Mouse (Mus musculus) neutrophil, adult 5-6 weeks (primary cell): ENCODE measurements around the gene Hira. TPM values are rescaled to one million over a fixed set of nuclear protein-coding genes. Genes with fewer than 3 reads are reported as not detected.
"Not testable (repeated sequence)": the region's sequence is repeated elsewhere in the genome, so short reads cannot be mapped to it uniquely, and the experiment has no call there.

Experiments used
- ATAC-seq: fragments of 151-379, 151-347 bp; 2 replicates; pipeline ENCODE4 v1.8.0; 2017; ENCODE audit warnings: mild to moderate bottlenecking, moderate TSS enrichment; ENCODE audit not compliant: insufficient number of reproducible peaks, poor library complexity, low FRiP score, severe bottlenecking; ENCODE audit errors: extremely low read depth
- total RNA-seq: library from RNA; stranded (forward); fragments of 200-1000 nt; gene quantifications from 2 replicates; pipeline ENCODE4 v1.2.3, GENCODE M21; 2017

The Hira gene
- total RNA-seq, result 34.8 and 35.5 TPM in 2 replicates

DNA sequence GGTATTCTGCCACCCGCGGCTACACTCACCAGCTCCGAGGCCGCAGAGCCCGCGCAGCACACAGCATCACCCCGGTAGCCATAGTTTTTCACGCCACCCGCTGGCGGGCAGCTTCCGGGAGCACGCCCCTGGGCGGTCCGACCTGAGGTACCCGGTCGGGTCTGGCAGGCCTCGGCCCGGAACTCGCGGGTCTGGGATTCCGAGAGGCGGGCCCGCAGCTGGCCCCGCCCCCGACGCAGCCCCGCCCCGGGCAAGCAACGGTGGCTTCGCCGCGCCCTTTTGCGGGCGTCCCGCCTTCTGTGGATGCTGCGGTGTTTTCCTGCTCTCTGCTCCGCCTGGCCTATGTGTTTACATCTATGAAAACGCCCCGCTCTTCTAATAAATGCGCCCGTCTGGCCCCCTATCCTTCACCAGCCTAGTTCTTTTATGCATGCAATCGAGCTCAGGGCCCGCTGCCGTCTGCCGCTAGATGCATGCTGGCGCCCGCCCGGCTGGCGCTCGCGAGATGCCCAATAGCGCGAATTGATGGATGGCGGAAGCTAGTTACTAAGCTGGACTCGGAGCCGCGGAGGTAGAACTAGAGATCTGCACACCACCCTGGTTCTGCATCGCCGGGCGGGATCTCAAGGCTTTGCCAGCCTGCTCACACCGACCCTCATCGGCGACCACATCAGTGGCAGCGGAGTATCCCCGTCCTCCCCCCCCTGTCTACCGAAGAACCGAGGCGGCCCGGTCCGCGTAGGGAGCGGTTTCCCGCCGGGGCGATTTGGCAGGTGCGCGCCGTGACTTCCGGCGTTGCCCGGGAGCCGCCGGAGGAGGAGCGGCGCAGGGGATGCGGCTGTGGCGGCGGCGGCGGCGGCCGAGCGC lies at the start of gene Hira, which contains the start of gene Mrpl40:
Gene Hira (plus strand): TSS at position 596 of the 867 bp plus-strand sequence.
Gene Mrpl40 (minus strand): TSS at position 421 of the 867 bp plus-strand sequence.
- ATAC-seq, result peak; percentile 83

GRCm38 (mm10) chr16:18828630-18829029 lies 48.2 kb upstream of the Hira start:
- ATAC-seq, result no peak

GRCm38 (mm10) chr16:18829102-18829501 lies 47.7 kb upstream of the Hira start:
- ATAC-seq, result no peak

DNA sequence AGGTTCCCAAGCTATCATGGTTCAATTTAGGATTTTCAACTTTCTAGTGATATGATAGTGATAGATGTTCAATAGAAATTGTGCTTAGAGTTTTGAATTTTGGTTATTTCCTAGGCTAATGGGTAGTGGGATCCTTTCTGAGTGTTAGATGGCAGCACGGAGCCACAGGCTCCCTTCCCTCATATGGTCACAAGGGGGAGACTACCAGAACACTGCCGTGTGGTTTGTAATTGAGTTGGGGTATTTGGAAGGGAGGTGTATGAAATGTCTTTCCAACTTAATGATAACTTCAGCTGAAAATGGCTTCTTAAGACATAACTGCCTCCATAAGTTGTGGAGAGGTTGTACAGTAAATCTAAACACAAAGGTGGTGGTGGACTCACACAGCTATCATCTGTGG lies 43.4 kb upstream of the Hira start:
- ATAC-seq, result no peak

DNA sequence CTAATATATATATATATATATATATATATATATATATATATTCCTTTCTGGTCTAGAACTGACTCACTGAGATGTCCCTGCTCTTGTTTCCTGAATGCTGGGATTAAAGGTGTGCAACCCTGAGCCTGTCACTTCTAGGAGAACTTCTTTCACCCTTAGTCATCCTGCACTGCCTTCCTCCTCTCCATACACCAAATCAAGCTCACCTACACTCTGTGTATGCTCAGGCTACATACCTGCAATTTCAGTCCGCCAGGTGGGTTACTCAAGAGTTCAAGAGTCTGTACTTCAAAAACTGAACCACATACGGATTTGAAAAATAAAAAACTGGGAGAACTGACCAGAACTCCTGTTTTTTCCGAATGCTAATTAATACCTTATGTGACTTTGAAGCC lies 40.8 kb upstream of the Hira start:
- ATAC-seq, result no peak

DNA sequence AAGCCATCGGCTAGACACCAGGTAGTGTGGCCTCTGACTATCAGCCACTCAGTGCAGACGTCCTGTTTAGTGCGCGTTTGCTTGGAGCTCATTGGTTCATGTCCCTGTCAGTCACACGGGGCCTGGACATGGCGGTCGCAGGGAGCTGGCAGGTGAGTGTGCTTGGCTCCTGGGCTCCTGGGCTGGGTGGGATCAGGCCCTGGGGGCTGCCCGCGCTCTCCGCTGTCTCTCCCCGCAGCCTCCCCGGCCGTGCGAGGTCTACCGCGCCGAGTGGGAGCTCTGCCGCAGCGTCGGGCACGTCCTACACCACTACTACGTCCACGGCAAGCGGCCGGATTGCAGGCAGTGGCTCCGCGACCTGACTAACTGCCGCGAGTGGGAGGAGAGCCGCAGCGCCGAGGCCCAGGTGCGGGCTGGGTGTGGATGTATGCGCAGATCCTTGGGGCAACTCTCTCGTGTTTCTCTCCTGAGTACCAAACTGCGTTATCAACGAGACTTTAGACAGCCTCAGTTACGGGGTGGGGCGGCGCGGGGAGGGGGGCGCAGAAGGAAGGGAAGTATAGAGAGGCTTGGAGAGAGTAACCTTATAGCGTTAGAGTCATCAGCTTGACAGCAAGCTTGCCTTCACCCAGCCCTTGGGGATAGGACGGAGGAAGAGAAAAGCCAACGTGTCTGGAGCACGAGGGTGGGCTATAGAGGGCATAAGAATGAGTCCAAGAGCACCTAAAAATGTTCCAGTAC lies 40.2 kb upstream of the Hira start, which contains the start of the genes 2510002D24Rik and Gm28539:
Gene 2510002D24Rik (plus strand): TSS at position 111 of the 741 bp plus-strand sequence.
Gene Gm28539 (plus strand): TSS at position 117 of the 741 bp plus-strand sequence.
- ATAC-seq, result peak; percentile 98

DNA sequence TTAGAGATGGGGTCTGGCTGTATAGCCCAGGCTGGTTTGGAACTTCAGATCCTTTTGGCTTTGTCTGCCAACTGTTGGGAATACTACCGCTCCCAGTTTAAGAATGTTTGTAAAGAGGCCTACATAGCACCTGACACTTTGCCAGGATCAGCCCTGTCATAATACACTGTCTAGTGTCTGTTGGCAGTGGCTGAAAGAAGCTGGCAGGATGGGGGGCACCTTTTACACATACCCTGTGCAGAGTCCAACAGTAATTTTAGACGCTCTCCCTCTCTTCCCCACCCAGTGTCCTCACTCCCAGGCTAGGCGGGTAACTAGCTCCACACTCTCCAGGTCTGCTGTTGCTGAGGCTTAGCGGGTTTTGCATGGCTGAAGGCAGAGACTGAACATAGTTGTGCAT lies 38.5 kb upstream of the Hira start:
- no peak for ATAC-seq

- ATAC-seq, result no peak
Measured at GRCm38 (mm10) chr16:18846301-18846820, 30.5 kb upstream of the Hira start.

DNA sequence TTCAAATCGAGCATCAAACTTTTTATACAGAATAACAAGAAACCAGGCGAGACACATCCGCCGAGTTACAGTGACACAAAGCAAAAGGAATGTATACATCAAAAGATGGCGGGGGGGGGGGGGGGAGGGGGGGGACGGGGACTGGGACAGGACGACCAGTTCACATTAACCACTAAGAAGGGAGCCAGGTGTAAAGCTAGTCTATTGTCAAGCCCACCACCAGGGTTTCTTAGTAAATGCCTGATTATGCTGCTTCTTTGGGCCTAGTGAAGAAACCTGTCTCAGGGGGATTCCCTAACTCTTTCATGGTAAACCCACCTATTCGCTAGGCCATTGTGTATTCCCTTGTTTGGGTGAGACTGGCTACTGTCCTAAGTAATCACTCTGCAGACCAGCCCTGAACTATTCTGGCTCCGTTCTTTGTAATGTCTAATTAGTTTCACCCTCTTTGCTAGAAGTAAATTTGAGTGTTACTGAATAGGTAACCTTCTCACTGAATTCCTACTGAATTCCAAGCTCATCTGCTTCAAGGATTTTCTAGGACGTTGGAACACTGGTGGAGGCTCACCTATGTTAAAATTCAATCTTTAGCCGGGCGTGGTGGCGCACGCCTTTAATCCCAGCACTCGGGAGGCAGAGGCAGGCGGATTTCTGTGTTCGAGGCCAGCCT lies 27.2 kb upstream of the Hira start:
- not testable (repeated sequence) for ATAC-seq

DNA sequence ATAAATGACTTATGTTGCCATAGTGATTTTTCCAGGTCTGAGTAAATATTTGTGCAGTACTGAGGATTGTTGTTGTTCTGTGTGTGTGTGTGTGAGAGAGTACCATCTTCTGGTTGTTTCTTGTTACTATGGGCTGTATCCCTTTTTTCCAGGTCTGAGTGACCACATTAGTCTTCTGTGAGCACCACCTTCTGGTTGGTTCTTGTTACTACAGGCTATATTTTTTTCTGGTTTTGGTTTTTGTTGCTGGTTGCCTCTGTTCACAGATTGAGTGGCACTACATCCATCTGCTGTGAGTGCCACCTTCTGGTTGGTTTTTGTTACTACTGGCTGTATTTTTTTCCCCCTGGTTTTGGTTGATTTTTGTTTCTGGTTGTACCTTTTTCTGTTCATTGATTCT lies 18.3 kb upstream of the Hira start:
- peak; percentile 72; the same call in 1 of the 2 replicates for ATAC-seq

GRCm38 (mm10) chr16:18860186-18860585 lies 16.7 kb upstream of the Hira start:
- ATAC-seq, result no peak

DNA sequence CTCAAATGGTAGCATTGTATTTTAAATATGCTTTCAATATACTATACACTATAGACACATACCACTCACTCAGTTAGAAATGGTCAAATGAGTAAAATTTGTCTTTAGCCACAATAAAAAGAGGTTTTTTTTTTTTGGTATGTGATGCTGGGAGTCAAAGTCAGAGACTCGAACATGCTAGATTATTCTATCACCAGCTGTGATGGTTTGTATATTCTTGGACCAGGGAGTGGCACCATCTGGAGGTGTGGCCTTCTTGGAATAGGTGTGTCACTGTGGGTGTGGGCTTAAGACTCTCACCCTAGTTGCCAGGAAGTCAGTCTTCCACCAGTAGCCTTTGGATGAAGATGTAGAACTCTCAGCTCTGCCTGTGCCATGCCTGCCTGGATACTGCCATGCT lies 6.3 kb upstream of the Hira start:
- not testable (repeated sequence) for ATAC-seq

DNA sequence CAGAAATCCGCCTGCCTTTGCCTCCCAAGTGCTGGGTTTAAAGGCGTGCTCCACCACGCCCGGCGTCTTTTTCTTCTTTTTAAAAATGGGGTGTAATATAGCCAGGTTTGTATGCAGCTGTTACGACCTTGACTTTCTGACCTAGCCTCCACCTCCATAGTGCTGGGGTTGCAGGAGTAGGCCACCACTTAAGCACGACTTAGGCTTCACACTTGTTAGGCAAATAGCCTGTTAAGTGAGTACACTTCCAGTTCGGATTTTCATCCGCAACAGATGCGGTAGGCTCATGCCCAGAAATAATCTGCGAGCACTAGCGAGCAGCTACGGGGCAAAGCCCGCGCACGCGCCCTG lies 771 bp upstream of the Hira start:
- ATAC-seq, result no peak

- peak; percentile 23; the same call in 1 of the 2 replicates for ATAC-seq
Measured at GRCm38 (mm10) chr16:18877386-18878090, 701 bp downstream of the Hira start.

- no peak for ATAC-seq
Measured at GRCm38 (mm10) chr16:18878091-18878720, 1.4 kb downstream of the Hira start.

DNA sequence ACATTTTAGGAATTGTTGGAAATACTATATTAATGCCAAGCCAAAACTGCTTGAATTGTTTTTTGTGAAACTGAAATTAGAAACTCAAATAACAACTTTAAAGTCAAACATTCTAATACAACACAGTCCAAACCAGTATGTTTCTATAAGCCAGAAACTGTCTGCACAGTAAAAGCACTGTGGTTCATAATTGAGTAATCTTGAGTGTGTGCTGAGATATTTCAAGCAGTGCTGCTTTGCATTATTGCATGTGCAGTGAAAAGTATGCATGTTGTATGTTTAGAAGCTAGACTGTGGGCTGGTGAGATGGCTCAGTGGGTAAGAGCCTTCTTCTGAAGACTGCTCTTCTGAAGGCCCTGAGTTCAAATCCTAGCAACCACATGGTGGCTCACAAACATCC lies 7.2 kb downstream of the Hira start:
- no peak for ATAC-seq

- ATAC-seq, result no peak
Measured at GRCm38 (mm10) chr16:18893840-18894372, 17.1 kb downstream of the Hira start.

DNA sequence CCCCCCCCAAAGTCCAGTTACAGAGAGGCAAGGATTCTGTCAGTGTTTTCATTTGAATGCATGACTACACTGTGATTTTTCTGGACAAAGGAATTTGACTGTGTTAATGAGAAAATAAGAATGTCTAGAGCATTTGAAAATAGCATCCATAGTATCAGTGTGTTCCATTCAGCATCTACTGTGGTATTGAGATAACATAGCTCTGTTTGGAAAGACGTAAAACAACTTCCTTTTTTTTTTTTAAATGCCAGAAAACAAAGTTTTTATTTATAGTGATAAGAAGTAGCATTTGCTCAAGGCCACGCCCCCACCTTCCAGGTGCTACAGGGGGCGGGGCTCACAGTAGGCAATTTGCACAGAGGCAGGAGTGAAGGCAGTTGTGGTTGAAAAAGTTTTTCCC lies 18.4 kb downstream of the Hira start:
- no peak for ATAC-seq
